Mouse (Mus musculus) cerebellum, adult 11 months (tissue): ENCODE results near the gene Slc9a3r2.

Source experiments
- DNase-seq: peaks from one replicate; pipeline ENCODE4 v3.0.0; 2022

Gene Slc9a3r2

DNA sequence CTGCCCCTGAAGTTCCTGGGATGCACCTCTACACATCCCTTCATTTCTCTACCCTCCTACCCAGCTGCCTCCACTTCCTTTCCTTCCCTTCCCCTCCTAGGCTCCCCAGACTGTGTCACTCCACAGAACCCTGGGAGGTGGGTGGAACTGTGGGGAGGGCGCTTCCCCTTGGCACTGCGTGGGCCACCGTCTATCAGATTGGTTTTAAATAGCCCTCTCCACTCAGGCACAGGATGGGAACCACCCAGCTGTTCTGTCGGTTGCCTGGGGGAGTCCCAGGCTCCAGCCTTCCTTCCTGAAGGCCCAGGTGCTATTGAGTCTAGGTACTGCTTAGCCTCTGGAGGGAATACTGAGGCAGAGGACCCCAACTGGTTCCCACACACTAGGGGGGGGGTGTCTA is 15.1 kb downstream of the Slc9a3r2 start:
- no peak for DNase-seq

DNA sequence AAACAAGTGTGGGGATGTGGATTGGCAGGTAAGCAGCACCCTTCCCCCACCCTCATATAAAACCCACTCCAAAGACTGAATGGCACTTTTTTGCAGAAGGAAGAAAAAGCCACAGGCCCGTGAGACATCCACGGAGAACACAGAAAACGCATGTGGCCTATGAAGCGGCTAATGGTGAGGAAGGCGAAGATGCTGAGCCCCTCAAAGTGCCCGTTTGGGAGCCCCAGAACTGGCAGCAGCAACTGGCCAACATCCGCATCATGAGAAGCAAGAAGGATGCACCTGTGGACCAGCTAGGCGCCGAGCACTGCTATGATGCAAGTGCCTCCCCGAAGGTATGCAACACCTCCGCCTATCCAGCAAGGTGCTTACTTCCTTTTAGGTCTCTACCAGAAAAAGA is 16.3 kb downstream of the Slc9a3r2 start:
- no peak for DNase-seq

GRCm38 (mm10) chr17:24632813-24633449 is 17.2 kb downstream of the Slc9a3r2 start:
- DNase-seq, result no peak

DNA sequence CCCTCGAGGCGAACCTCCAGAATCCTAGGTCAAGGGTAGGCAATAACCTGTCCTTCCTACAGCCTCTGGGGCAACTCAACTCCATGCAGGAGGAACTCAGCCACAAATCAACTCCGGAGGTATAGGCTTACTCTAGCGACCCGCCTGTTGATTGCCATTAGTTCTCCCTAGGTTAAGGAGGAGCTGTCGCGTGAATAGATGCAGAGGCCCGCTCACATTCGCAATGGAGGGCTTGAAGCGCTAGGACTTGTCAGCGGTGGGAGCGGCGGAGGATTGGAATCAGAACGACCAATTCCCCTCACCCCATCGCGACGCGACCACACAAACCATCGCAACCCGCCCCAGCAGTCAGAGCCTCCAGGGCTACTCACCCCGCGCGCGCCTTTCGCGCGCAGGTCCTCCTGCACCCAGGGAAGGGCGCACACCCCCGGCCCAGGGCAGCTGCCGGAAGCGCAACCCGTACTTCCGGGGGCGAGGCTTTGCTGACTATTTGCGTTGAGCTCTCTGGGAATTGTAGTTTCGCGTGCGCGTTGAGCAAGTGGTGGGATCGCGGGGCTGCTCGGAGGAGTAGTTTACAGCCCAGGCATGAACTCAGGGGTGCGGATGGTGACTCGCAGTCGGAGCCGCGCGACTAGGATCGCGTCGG is 17.8 kb downstream of the Slc9a3r2 start, which contains the start of the genes Tsc2 and Nthl1:
Tsc2 (minus strand) TSS at position 464 of the 646 bp plus-strand sequence.
Nthl1 (plus strand) TSS at position 514 of the 646 bp plus-strand sequence.
- peak; percentile 69 for DNase-seq

DNA sequence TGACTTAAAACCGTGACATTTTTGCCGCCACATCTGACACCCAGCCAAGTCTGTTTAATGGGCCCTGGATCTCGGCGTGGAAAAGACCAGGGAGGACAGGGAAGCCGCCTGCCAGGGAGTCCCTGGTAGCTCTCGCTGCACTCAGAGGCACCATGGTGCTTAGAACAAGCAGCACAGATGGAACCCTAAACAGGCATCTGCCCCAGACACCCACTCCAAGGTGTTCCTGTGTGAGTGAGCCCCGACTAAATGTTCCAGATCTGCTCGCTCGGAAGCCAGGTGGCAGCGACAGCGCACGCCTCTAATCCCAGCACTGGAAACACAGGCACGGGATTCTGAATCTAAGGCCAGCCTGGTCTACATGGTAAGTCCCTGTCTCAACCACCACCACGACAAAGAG is 20.1 kb downstream of the Slc9a3r2 start:
- DNase-seq, result no peak

DNA sequence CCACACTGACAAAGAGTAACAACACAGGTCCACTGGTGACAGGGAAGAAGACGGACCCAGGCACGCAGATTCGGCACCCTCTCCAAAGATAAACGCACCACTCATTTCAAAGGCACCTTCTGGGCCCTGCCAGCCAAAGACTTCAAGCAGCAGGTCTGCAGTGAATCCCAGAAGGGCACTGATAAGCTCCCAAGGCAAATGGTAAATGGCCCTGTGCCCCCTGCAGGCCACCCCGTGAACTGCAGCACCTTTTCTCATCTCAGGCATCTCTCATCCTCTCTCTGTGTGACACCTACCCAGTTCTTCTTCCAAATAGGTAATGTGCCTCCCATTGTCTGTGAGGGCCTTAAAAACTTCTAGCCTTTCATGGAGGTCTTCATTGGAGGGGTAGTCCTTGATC is 21.5 kb downstream of the Slc9a3r2 start:
- DNase-seq, result peak; percentile 81

- DNase-seq, result no peak
Measured at GRCm38 (mm10) chr17:24625472-24625871, 24.7 kb downstream of the Slc9a3r2 start.

- DNase-seq, result no peak
Measured at GRCm38 (mm10) chr17:24617561-24618194, 32.4 kb downstream of the Slc9a3r2 start.

GRCm38 (mm10) chr17:24610711-24611110 is 39.4 kb downstream of the Slc9a3r2 start:
- DNase-seq, result no peak

- no peak for DNase-seq
Measured at GRCm38 (mm10) chr17:24608874-24609273, 41.3 kb downstream of the Slc9a3r2 start.

- DNase-seq, result no peak
Measured at GRCm38 (mm10) chr17:24608370-24608769, 41.8 kb downstream of the Slc9a3r2 start.

GRCm38 (mm10) chr17:24604557-24604956 is 45.6 kb downstream of the Slc9a3r2 start:
- DNase-seq, result no peak

GRCm38 (mm10) chr17:24603961-24604360 is 46.2 kb downstream of the Slc9a3r2 start:
- no peak for DNase-seq

DNA sequence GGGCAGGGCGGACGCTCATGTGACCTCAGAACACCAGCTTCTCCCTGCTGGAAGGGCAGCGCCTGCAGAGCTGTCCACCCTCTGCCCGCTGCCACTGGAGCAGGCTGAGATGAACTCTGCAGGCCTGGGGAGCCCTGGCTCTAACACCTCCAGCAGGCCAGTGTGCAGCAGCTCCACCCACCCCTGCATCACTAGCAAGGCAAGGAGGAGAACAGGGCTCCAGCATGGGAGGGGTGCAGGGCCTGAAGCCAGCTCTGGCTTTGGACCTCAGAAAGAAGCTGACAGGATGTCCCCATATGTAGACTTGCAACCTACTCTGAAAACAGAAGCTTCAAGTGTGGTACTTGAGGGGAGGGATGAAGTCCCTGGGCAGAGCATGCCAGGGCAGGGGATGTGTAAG is 49.6 kb downstream of the Slc9a3r2 start:
- DNase-seq, result no peak

- no peak for DNase-seq
Measured at GRCm38 (mm10) chr17:24597989-24598388, 52.1 kb downstream of the Slc9a3r2 start.

GRCm38 (mm10) chr17:24596471-24597183 is 53.5 kb downstream of the Slc9a3r2 start:
- peak; percentile 85 for DNase-seq

- DNase-seq, result peak; percentile 31
Measured at GRCm38 (mm10) chr17:24596073-24596466, 54.1 kb downstream of the Slc9a3r2 start.

DNA sequence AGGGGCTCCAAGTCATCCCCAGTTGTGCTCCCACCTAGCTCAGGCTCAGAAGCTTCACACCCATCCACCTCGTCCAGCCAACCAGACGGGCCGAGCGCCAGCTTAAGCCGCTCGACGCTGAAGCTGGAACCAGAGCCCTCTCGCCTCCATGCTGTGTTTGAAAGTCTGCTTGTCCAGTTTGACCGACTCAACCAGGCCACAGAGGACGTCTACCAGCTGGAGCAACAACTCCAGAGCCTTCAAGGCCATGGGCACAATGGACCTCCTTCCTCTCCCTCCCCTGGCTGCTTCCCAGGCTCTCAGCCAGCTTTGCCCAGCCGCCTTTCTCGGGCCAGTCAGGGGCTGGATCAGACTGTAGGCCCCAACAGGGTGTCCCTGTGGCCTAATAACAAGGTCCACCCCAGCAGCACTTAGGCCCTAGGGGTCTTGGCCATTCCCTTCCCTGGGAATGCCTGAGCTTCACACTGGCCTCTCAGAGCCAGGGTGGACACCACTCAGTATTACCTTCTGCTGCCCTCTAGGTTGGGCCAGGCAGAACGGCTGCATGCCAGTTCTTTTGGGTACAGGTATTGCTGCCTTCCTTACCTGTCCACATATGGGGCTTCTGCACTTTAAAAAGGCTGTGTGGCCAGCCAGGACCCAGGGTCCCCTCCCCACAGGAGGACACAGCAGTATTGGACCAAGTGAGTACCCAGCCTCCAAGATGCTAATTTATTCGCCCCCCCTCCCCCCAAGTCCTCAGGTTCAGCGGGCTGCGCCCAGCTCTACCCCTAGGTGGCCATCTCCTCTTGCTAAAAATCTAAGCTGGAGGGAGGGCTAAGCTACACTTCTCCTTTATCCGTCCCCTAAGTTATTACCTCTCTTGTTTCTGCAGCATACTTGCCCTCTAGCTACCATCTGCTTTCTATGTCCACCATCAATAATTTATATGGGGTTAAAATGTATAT is 54.7 kb downstream of the Slc9a3r2 start:
- peak; percentile 63 for DNase-seq

DNA sequence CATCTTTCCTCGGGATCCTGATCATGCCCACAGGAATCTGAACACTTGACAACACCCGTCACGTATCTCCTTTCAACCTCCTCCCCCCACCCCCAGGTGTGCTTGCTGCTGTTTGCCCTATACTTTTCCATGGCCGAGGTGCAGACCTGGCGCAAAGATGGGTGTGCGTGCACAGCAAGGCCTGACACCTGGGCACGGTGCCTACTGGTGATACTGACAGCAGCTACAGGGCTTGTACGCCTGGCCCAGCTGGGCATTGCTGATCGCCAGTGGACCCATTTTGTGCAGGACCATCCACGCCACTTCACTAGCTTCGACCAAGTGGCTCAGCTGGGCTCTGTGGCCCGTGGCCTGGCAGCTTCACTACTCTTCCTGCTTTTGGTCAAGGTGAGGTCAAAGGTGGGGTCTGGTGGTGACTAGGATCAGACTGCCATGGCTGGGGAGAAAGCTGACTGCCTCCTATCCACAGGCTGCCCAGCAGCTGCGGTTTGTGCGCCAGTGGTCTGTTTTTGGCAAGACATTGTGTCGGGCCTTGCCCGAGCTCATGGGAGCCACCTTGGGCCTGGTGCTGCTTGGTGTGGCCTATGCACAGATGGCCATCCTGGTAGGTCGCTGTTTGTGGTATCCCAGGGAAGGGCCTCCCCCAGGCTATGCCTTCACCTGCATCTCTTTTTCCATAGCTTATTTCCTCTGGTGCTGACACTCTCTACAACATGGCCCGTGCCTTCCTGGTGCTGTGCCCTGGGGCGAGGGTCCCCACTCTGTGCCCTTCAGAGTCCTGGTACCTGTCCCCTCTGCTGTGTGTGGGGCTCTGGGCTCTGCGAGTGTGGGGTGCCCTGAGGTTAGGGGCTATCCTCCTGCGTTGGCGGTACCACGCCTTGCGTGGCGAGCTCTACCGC is 55.9 kb downstream of the Slc9a3r2 start:
- DNase-seq, result peak; percentile 43

GRCm38 (mm10) chr17:24593248-24593647 is 56.9 kb downstream of the Slc9a3r2 start:
- DNase-seq, result no peak

DNA sequence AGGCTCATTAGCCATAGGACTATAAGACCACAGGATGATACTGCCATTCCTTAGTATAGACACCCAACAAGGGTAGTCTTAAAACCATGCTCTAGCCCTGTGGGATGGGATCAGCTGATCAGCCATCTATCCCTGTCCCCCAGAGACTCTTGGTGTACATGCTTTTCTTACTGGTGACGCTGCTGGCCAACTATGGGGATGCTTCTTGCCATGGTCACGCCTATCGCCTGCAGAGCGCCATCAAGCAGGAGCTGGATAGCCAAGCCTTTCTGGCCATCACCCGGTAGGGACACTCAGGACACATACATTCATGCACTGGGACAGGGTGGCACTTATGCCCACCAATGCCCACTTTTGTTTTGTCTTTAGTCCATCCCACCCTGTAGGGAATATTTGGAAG is 58.4 kb downstream of the Slc9a3r2 start:
- DNase-seq, result no peak
